Mouse (Mus musculus) lung, postnatal 0 days (tissue): Measurements from ENCODE around the gene Ptprg. TPM values are rescaled to one million over a fixed set of nuclear protein-coding genes. Genes with fewer than 3 reads are reported as not detected.

Experiments
- ATAC-seq: fragments of 200-750 bp; cut with Nextera tagmentation; 2 replicates; pipeline ENCODE4 v1.8.0; 2017; ENCODE audit warnings: moderate library complexity
- DNase-seq: peaks from one replicate; pipeline ENCODE4 v3.0.0-alpha.2; 2016; ENCODE audit warnings: low spot score
- H3K27ac ChIP-seq: fragments of 300-500 bp; sonication (generic); 2 replicates; pipeline ENCODE4 v1.5.1; 2014; ENCODE audit warnings: antibody characterized with exemption, mild to moderate bottlenecking, low read length, mixed read lengths
- H3K27me3 ChIP-seq: fragments of 300-500 bp; sonication (generic); replicated peaks from 2 replicates; pipeline ENCODE4 v1.6.1; 2014; ENCODE audit warnings: low read length, mixed read lengths; ENCODE audit not compliant: insufficient read depth
- H3K36me3 ChIP-seq: fragments of 300-500 bp; sonication (generic); 2 replicates; pipeline ENCODE4 v1.6.1; 2014; ENCODE audit warnings: low read length, mixed read lengths; ENCODE audit not compliant: insufficient read depth
- H3K4me1 ChIP-seq: fragments of 300-500 bp; sonication (generic); 2 replicates; pipeline ENCODE4 v1.6.1; 2014; ENCODE audit warnings: antibody characterized with exemption, low read depth, low read length, mixed read lengths; ENCODE audit not compliant: insufficient read depth
- H3K4me2 ChIP-seq: fragments of 300-500 bp; sonication (generic); replicated peaks from 2 replicates; pipeline ENCODE4 v1.6.1; 2014; ENCODE audit warnings: low read depth, mild to moderate bottlenecking, low read length, moderate library complexity, mixed read lengths
- H3K4me3 ChIP-seq: fragments of 300-500 bp; sonication (generic); 2 replicates; pipeline ENCODE4 v1.5.1; 2014; ENCODE audit warnings: low read depth, low read length
- H3K9ac ChIP-seq: fragments of 300-500 bp; sonication (generic); replicated peaks from 2 replicates; pipeline ENCODE4 v1.6.1; 2014; ENCODE audit warnings: low read depth, mild to moderate bottlenecking
- H3K9me3 ChIP-seq: fragments of 300-500 bp; sonication (generic); 2 replicates; pipeline ENCODE4 v1.6.1; 2016; ENCODE audit warnings: low read length, mixed read lengths
- CTCF ChIP-seq: IDR thresholded peaks from 2 replicates; pipeline ENCODE4 v1.5.1; 2016; ENCODE audit warnings: antibody characterized with exemption, mild to moderate bottlenecking
- EP300 ChIP-seq: IDR thresholded peaks from 2 replicates; pipeline ENCODE4 v1.6.1; 2016; ENCODE audit warnings: antibody characterized with exemption, mild to moderate bottlenecking, control low read depth
- WGBS: fragments of 180-500 bp; shearing (Covaris S2); extraction: QIAGEN DNeasy Blood & Tissue Kit; methylation state at CpG from one replicate; pipeline ENCODE4 v1.1.7; 2014; 5-methylcytosine and 5-hydroxymethylcytosine counted together
- polyA plus RNA-seq: library from polyadenylated mRNA; unstranded; fragments of >200 nt; fragmentation: Nextera tagmentation; extraction: Ambion mirVana; gene quantifications from 2 replicates; pipeline ENCODE4 v1.2.1, GENCODE M21; 2015

Gene Ptprg
- polyA plus RNA-seq, 1 experiment from 2014 or later = 19.4 TPM

DNA sequence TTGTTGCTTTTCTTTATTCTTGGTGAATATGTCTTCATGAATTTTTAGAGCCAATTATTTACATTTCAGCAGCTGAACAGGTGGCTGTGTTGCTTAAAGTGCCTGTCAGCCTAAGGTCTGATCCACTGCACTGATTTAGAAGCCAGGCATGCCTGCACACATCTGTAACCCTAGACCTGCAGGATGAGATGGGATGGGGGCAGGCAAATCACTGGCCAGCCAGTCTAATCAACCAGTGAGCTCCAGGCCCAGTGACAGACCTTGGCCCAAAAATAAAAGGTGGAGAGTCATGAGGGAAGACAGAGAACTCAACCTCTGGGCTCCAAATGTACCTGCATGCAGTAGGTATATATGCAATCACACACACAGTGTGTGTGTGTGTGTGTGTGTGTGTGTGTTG lies 302.2 kb downstream of the Ptprg start:
- ATAC-seq (no peak), DNase-seq (no peak)
- H3K4me1 ChIP-seq = no peaks in the 10 kb centered on the region
- H3K4me2 ChIP-seq = no peak overlapping the region
- no peak overlapping the region for H3K9ac ChIP-seq
- no peaks in the 10 kb centered on the region for H3K36me3 ChIP-seq
- no peaks in the 10 kb centered on the region for H3K9me3 ChIP-seq
- TF ChIP-seq CTCF = no peak
- no peak for TF ChIP-seq EP300
- no peak overlapping the region for H3K4me3 ChIP-seq
- H3K27me3 ChIP-seq = no peaks in the 10 kb centered on the region
- H3K27ac ChIP-seq = no peak overlapping the region

DNA sequence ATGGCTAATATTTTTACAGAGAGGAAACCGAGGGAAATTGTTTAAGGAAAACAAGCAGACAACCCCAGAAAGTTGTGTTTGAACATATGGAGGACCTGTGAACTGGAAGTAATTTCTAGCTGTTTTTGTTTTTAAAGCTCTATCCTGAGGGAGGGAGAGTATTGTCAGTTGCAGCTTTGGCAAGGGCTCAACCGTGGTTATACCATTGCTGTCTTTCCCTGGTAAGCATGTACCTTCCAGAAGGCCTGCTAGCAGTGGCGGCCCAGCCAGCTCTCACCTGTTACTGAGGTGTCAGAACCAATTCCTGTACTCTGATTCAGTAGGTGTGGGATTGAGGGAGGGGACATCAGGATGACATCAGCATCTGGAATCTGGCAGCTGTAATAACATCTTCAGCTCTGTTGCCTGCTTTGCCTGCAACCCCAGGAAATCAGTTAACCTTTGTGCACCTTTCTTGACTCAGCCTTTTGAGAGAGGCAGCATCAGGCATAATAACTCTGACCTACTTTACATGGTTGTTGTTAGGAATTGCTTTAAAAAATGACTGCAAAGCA lies 304.7 kb downstream of the Ptprg start:
- H3K27me3 ChIP-seq = no peaks in the 10 kb centered on the region
- H3K9ac ChIP-seq = no peak overlapping the region
- H3K4me3 ChIP-seq = no peak overlapping the region
- 57% methylated on average over 3 of the region's 3 CpGs for WGBS
- ATAC-seq (no peak), DNase-seq (no peak)
- H3K4me2 ChIP-seq = no peak overlapping the region
- no peaks in the 10 kb centered on the region for H3K4me1 ChIP-seq
- no peaks in the 10 kb centered on the region for H3K36me3 ChIP-seq
- no peak overlapping the region for H3K27ac ChIP-seq
- H3K9me3 ChIP-seq = no peaks in the 10 kb centered on the region
- no peak for TF ChIP-seq CTCF
- TF ChIP-seq EP300 = no peak

DNA sequence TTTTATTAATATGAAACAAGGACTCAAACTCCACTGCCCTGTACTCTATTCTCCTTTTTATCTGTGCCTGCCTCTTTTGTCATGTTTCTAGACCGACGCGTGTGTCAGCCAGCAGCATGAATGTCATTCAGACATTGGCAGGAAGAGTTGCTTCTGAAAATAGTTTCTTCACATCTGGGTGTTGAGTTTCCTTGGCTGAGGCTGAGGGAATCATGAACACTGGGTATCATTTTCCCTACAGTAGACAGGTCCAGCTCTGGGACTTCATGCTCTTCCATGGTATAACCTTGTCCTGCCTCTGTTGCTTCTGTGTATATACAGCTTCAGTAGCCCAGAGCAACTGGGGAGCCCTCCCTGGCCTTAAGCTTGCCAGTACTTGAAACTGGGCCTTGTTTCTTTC lies 310.0 kb downstream of the Ptprg start:
- no peaks in the 10 kb centered on the region for H3K27me3 ChIP-seq
- no peak for ATAC-seq
- H3K4me3 ChIP-seq = no peak overlapping the region
- H3K36me3 ChIP-seq = no peaks in the 10 kb centered on the region
- TF ChIP-seq EP300 (no peak), CTCF (no peak)
- no peaks in the 10 kb centered on the region for H3K9me3 ChIP-seq
- H3K27ac ChIP-seq = no peak overlapping the region
- H3K4me2 ChIP-seq = no peak overlapping the region
- no peak overlapping the region for H3K9ac ChIP-seq
- DNase-seq = no peak
- H3K4me1 ChIP-seq = peaks cover 5% of the 10 kb centered on the region; the same call in 1 of the 2 replicates
- 42% methylated on average over 3 of the region's 3 CpGs for WGBS

DNA sequence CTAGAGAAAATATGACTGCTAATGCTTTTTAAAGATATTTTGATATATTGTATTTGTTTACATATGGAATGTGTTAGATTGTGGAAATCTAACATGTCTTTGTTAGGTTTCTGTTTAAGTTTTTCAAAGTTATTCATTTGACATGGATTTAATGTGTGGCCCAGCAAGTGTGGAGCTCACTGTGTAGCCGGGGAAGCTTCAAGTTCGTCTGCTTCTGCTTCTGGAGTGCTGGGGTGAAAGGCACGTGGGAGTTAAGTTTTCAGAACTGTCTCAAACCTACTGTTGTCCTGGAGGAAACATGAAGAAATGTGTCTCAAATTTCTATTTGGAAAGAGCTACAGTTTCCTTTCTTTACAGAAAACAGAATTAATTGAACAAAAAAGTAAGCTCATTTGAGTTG lies 311.5 kb downstream of the Ptprg start:
- ATAC-seq (no peak), DNase-seq (no peak)
- no peaks in the 10 kb centered on the region for H3K9me3 ChIP-seq
- TF ChIP-seq EP300 = no peak
- no peak for TF ChIP-seq CTCF
- H3K9ac ChIP-seq = no peak overlapping the region
- 36% methylated on average over 3 of the region's 3 CpGs for WGBS
- H3K4me3 ChIP-seq = no peak overlapping the region
- H3K27me3 ChIP-seq = no peaks in the 10 kb centered on the region
- peaks cover 5% of the 10 kb centered on the region; the same call in 1 of the 2 replicates for H3K4me1 ChIP-seq
- H3K27ac ChIP-seq = no peak overlapping the region
- no peaks in the 10 kb centered on the region for H3K36me3 ChIP-seq
- no peak overlapping the region for H3K4me2 ChIP-seq

- Histone ChIP-seq H3K36me3 (no peaks in the 10 kb centered on the region), H3K9me3 (no peaks in the 10 kb centered on the region), H3K27me3 (no peaks in the 10 kb centered on the region), H3K4me3 (no peak overlapping the region), H3K9ac (no peak overlapping the region), H3K4me1 (peaks cover 5% of the 10 kb centered on the region; the same call in 1 of the 2 replicates), H3K27ac (no peak overlapping the region), H3K4me2 (no peak overlapping the region)
- WGBS = 48% methylated on average over 5 of the region's 5 CpGs
- ATAC-seq (no peak), DNase-seq (no peak)
- no peak for TF ChIP-seq CTCF
- no peak for TF ChIP-seq EP300
Measured at GRCm38 (mm10) chr14:11865332-11865731, 312.0 kb downstream of the Ptprg start.

- no peak overlapping the region for H3K4me3 ChIP-seq
- no peak overlapping the region for H3K27ac ChIP-seq
- WGBS = 86% methylated on average over 6 of the region's 6 CpGs
- no peak overlapping the region for H3K9ac ChIP-seq
- H3K9me3 ChIP-seq = no peaks in the 10 kb centered on the region
- no peak overlapping the region for H3K4me2 ChIP-seq
- ATAC-seq (no peak), DNase-seq (no peak)
- H3K27me3 ChIP-seq = no peaks in the 10 kb centered on the region
- H3K4me1 ChIP-seq = peaks cover 5% of the 10 kb centered on the region; the same call in 1 of the 2 replicates
- no peaks in the 10 kb centered on the region for H3K36me3 ChIP-seq
- TF ChIP-seq EP300 = no peak
- TF ChIP-seq CTCF = no peak
Measured at GRCm38 (mm10) chr14:11865872-11866271, 312.5 kb downstream of the Ptprg start.

- Histone ChIP-seq H3K36me3 (no peaks in the 10 kb centered on the region), H3K9me3 (no peaks in the 10 kb centered on the region), H3K27ac (no peak overlapping the region), H3K27me3 (no peaks in the 10 kb centered on the region), H3K4me2 (no peak overlapping the region), H3K4me1 (peaks cover 5% of the 10 kb centered on the region; the same call in 1 of the 2 replicates), H3K9ac (no peak overlapping the region), H3K4me3 (no peak overlapping the region)
- ATAC-seq (no peak), DNase-seq (no peak)
- WGBS = 67% methylated on average over 7 of the region's 7 CpGs
- no peak for TF ChIP-seq CTCF
- TF ChIP-seq EP300 = no peak
Measured at GRCm38 (mm10) chr14:11866416-11866815, 313.1 kb downstream of the Ptprg start.
